Mouse (Mus musculus) C2C12 (cell line): ENCODE measurements around the gene Dffb. TPM values are rescaled to one million over a fixed set of nuclear protein-coding genes. Genes with fewer than 3 reads are reported as not detected.
"Not testable (repeated sequence)": the region's sequence is repeated elsewhere in the genome, so short reads cannot be mapped to it uniquely, and the experiment has no call there.

Experiments
- H3K27me3 ChIP-seq: one replicate; pipeline ENCODE4 v1.6.1; 2011; ENCODE audit not compliant: control insufficient read depth, insufficient read depth, insufficient read length
- H3K36me3 ChIP-seq: one replicate; pipeline ENCODE4 v1.6.1; 2011; ENCODE audit not compliant: control insufficient read depth, insufficient read depth
- H3K4me3 ChIP-seq: one replicate; pipeline ENCODE4 v1.5.1; 2011; ENCODE audit warnings: mild to moderate bottlenecking, control low read depth; ENCODE audit not compliant: poor library complexity, insufficient read depth, severe bottlenecking
- H3K79me2 ChIP-seq: one replicate; pipeline ENCODE4 v1.6.1; 2011; ENCODE audit not compliant: control insufficient read depth, insufficient read depth
- H3K79me3 ChIP-seq: one replicate; pipeline ENCODE4 v1.6.1; 2011; ENCODE audit warnings: low read depth, control low read depth
- H3ac ChIP-seq: one replicate; pipeline ENCODE3; 2011; ENCODE audit warnings: low read depth; ENCODE audit not compliant: control insufficient read depth, insufficient read length
- CEBPB ChIP-seq: IDR thresholded peaks from one replicate; pipeline ENCODE4 v1.6.1; 2011; ENCODE audit warnings: low read depth, mild to moderate bottlenecking, control low read depth, moderate library complexity
- CTCF ChIP-seq: IDR thresholded peaks from one replicate; pipeline ENCODE4 v1.5.1; 2011; ENCODE audit not compliant: control insufficient read depth, insufficient read depth, insufficient read length
- FOSL1 ChIP-seq: IDR thresholded peaks from one replicate; pipeline ENCODE4 v1.8.0; 2011; ENCODE audit warnings: mild to moderate bottlenecking, low read length; ENCODE audit not compliant: poor library complexity, insufficient read depth, severe bottlenecking
- MAX ChIP-seq: IDR thresholded peaks from one replicate; pipeline ENCODE4 v1.6.1; 2011; ENCODE audit warnings: mild to moderate bottlenecking, control low read depth
- MYOD1 ChIP-seq: IDR thresholded peaks from one replicate; pipeline ENCODE4 v1.6.1; 2011; ENCODE audit warnings: low read depth; ENCODE audit not compliant: control insufficient read depth, insufficient read length
- MYOG ChIP-seq: IDR thresholded peaks from one replicate; pipeline ENCODE4 v1.6.1; 2011; ENCODE audit not compliant: control insufficient read depth, insufficient read length; ENCODE audit errors: extremely low read depth
- USF1 ChIP-seq: IDR thresholded peaks from one replicate; pipeline ENCODE4 v1.6.1; 2011; ENCODE audit warnings: low read depth, mild to moderate bottlenecking, control low read depth, moderate library complexity
- polyA plus RNA-seq: library from polyadenylated mRNA; unstranded; fragments of >200 nt; fragmentation: generic; extraction: Trizol; gene quantifications from one replicate; pipeline ENCODE4 v1.2.1, GENCODE M21; 2012; ENCODE audit warnings: missing spikeins

The Dffb gene
- polyA plus RNA-seq, 1 experiment: 3.2 TPM

DNA sequence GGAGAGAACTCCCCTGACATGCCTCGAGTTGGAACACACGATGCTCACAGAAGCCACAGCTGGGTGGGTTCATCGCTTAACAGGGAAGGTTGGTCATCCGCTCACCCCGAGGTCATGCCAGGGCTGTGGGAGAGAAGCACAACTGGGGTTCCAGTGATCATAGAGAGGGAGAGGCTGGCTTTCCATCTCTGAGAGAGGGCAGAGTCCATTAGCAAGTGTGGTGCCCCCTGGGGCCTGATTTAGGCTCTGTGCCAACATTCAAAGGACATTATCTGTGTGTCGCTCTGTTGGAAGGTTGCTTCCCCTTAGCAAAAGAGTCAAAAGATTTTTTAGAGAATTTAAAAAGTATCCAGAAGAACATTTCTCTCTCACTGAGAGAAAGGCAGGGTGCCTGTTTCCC is 30.7 kb downstream of the Dffb start:
- Histone ChIP-seq H3K27me3 (no peaks in the 10 kb centered on the region), H3K79me2 (no peaks in the 10 kb centered on the region), H3K4me3 (no peak overlapping the region), H3ac (no peak overlapping the region), H3K36me3 (no peaks in the 10 kb centered on the region), H3K79me3 (no peaks in the 10 kb centered on the region)
- TF ChIP-seq CTCF (no peak), CEBPB (no peak), MYOD1 (no peak), USF1 (no peak), MYOG (no peak), MAX (no peak), FOSL1 (no peak)

DNA sequence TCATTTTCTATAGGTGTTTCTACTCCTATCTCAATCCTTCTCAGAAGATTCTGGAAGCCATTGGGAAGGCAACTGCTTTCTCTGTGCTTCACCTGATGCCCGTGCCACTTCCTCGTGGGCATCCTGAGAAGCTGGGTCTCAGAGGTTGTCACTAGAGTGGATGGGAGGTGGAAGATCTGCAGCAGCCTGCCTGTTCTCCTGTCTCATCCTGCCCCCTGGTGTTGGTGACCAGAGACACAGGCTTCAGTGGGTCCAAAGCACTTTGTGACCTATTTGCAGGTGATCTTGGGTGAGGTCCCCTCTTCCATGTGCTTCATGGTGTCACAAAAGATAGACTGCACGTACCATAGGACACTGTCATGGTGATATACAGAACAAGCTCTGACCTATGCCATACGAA is 31.7 kb downstream of the Dffb start:
- Histone ChIP-seq H3ac (no peak overlapping the region), H3K79me2 (no peaks in the 10 kb centered on the region), H3K4me3 (no peak overlapping the region), H3K36me3 (no peaks in the 10 kb centered on the region), H3K79me3 (no peaks in the 10 kb centered on the region), H3K27me3 (no peaks in the 10 kb centered on the region)
- TF ChIP-seq MYOG (no peak), MAX (no peak), CTCF (no peak), USF1 (no peak), CEBPB (no peak), MYOD1 (no peak), FOSL1 (no peak)

DNA sequence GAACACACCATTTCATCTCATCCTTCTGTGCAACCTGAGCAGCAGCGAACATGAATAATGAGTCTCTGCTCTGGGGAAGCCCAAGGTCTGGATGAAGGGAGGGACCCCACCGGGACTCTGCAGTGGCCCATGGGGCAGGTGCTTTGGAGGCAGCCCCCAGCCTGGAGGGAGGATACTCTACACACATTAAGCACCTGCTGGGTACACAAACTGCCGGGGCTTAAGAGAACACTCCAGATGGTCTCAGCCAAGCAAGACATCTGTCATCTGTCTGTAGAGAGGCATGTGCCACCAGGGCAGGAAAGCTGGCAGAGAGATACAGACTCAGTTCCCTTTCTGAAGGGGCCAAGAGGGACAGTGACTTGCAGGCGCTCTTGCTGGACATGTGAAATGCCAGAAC is 45.0 kb downstream of the Dffb start:
- Histone ChIP-seq H3K4me3 (no peak overlapping the region), H3K79me3 (no peaks in the 10 kb centered on the region), H3ac (no peak overlapping the region), H3K79me2 (no peaks in the 10 kb centered on the region), H3K36me3 (no peaks in the 10 kb centered on the region), H3K27me3 (no peaks in the 10 kb centered on the region)
- TF ChIP-seq MAX (no peak), MYOG (no peak), MYOD1 (no peak), USF1 (no peak), FOSL1 (no peak), CEBPB (no peak), CTCF (no peak)

DNA sequence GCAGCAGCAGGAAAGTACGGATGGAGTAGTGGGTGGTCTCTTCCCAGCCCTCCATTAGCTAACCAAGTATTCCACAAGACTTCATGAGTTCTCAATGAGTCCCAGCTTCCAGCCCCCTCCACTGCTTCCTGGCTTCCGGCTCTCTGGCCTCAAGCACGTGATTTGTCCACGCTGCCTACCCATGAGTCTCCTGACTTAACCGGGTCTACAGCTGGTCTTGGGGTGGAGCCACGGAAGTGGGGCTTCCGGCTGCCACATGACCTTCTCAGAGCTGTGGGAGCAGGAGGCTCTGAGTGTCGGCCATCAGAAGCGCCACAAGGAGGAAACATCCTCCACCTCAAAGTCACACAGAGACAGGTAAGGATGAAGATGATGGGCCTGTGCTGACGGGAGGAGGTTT is 45.5 kb downstream of the Dffb start:
- no peak overlapping the region for H3K4me3 ChIP-seq
- H3K27me3 ChIP-seq: no peaks in the 10 kb centered on the region
- H3K79me3 ChIP-seq: no peaks in the 10 kb centered on the region
- no peaks in the 10 kb centered on the region for H3K79me2 ChIP-seq
- no peaks in the 10 kb centered on the region for H3K36me3 ChIP-seq
- no peak for TF ChIP-seq MYOD1
- no peak for TF ChIP-seq MAX
- TF ChIP-seq CEBPB: no peak
- no peak for TF ChIP-seq CTCF
- TF ChIP-seq MYOG: no peak
- no peak for TF ChIP-seq FOSL1
- no peak for TF ChIP-seq USF1
- H3ac ChIP-seq: no peak overlapping the region

DNA sequence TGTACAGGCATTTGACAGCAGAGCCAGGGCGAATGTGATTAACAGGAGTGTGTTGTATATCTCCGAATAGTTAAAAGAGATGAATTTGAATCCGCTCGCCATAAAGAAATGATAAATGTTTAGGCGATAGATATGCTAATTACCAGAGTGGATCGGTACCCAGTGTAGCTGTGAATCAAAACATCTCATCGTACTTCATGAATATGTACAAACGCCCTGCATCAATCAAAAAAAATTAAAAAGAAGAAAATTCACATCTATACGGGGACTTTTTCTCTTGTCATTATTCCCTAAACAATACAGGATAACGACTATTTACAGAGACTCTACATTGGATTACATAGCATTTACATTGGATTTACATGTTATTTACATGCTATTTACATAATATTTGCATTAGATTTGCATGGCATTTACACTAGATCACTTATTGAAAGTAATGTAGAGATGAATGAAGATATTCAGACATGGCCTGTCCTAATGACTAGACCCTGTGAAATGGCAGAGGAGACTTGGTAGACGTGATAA is 46.1 kb downstream of the Dffb start:
- no peak for TF ChIP-seq FOSL1
- TF ChIP-seq MAX: no peak
- no peak for TF ChIP-seq USF1
- TF ChIP-seq MYOG: no peak
- no peak for TF ChIP-seq MYOD1
- TF ChIP-seq CTCF: no peak
- no peak for TF ChIP-seq CEBPB
- Histone ChIP-seq H3K79me3 (no peaks in the 10 kb centered on the region), H3K27me3 (no peaks in the 10 kb centered on the region), H3K79me2 (no peaks in the 10 kb centered on the region), H3K4me3 (no peak overlapping the region), H3ac (no peak overlapping the region), H3K36me3 (no peaks in the 10 kb centered on the region)

DNA sequence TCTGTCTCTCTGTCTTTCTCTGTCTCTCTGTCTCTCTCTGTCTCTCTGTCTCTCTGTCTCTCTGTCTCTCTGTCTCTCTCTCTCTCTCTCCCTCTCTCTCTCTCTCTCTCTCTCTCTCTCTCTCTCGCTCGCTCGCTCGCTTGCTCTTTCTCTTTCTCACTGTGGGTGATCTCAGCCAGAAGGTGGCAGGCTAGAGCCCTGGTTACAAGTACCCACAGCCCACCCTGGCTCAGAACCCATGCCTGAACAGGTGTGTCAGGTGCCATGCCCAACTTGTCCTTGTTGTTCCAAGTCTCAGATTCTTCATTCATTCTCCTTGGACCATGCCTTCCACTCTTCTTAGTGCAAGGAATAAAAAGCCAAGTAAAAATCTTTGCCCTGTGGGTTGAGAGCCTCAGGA is 52.8 kb downstream of the Dffb start:
- not testable (repeated sequence) for H3K4me3 ChIP-seq, H3K79me3 ChIP-seq, H3K27me3 ChIP-seq, H3K79me2 ChIP-seq, H3ac ChIP-seq, H3K36me3 ChIP-seq
